Mouse (Mus musculus) myocyte (in vitro differentiated cells): Measurements from ENCODE around the gene Slc25a27. TPM values are rescaled to one million over a fixed set of nuclear protein-coding genes. Genes with fewer than 3 reads are reported as not detected.

Experiments
- H3K27me3 ChIP-seq: one replicate; pipeline ENCODE4 v1.6.1; 2011; ENCODE audit not compliant: control insufficient read depth, insufficient read depth, insufficient read length
- H3K36me3 ChIP-seq: one replicate; pipeline ENCODE4 v1.6.1; 2011; ENCODE audit not compliant: control insufficient read depth, insufficient read depth
- H3K4me2 ChIP-seq: one replicate; pipeline ENCODE4 v1.6.1; 2011; ENCODE audit warnings: low read depth, control low read depth
- H3K4me3 ChIP-seq: one replicate; pipeline ENCODE4 v1.5.1; 2011; ENCODE audit warnings: mild to moderate bottlenecking, control low read depth, moderate library complexity
- H3K79me2 ChIP-seq: one replicate; pipeline ENCODE4 v1.6.1; 2011; ENCODE audit not compliant: control insufficient read depth, insufficient read depth
- H3ac ChIP-seq: one replicate; pipeline ENCODE4 v1.6.1; 2011; ENCODE audit not compliant: control insufficient read depth, insufficient read length
- CEBPB ChIP-seq: IDR thresholded peaks from 2 replicates; pipeline ENCODE4 v1.6.1; 2011; ENCODE audit warnings: mild to moderate bottlenecking, moderate library complexity; ENCODE audit not compliant: poor library complexity, insufficient read depth, severe bottlenecking
- E2F4 ChIP-seq: IDR thresholded peaks from one replicate; pipeline ENCODE4 v1.6.1; 2011; ENCODE audit warnings: mild to moderate bottlenecking, control low read depth, moderate library complexity; ENCODE audit not compliant: insufficient read depth
- MAX ChIP-seq: IDR thresholded peaks from one replicate; pipeline ENCODE4 v1.6.1; 2011; ENCODE audit warnings: low read depth, mild to moderate bottlenecking, control low read depth
- MYOD1 ChIP-seq, 3 experiments: IDR thresholded peaks; one replicate each; pipeline ENCODE4 v1.6.1; 2011; ENCODE audit warnings: control low read depth in 2 of 3, low read depth in 2 of 3, mild to moderate bottlenecking in 2 of 3, moderate library complexity in 1 of 3; ENCODE audit not compliant: insufficient read length in 2 of 3, control insufficient read depth in 1 of 3
- MYOG ChIP-seq, 3 experiments: IDR thresholded peaks; one replicate each; pipeline ENCODE4 v1.6.1; 2011; ENCODE audit warnings: control low read depth in 2 of 3, low read depth in 2 of 3, mild to moderate bottlenecking in 2 of 3; ENCODE audit not compliant: insufficient read length in 2 of 3, control insufficient read depth in 1 of 3, insufficient read depth in 1 of 3
- POLR2A ChIP-seq: IDR thresholded peaks from one replicate; pipeline ENCODE4 v1.6.1; 2011; ENCODE audit warnings: low read depth, mild to moderate bottlenecking, control low read depth, moderate library complexity; ENCODE audit not compliant: insufficient read length
- POLR2AphosphoS2 ChIP-seq: IDR thresholded peaks from one replicate; pipeline ENCODE4 v1.6.1; 2011; ENCODE audit warnings: low read depth, control low read depth; ENCODE audit not compliant: insufficient read length
- REST ChIP-seq: IDR thresholded peaks from one replicate; pipeline ENCODE4 v1.6.1; 2011; ENCODE audit warnings: mild to moderate bottlenecking, control low read depth, moderate library complexity; ENCODE audit not compliant: insufficient read depth, insufficient read length
- SRF ChIP-seq: IDR thresholded peaks from one replicate; pipeline ENCODE4 v1.6.1; 2011; ENCODE audit warnings: low read depth; ENCODE audit not compliant: control insufficient read depth, insufficient read length
- TCF12 ChIP-seq: IDR thresholded peaks from one replicate; pipeline ENCODE4 v1.6.1; 2011; ENCODE audit warnings: mild to moderate bottlenecking, control low read depth; ENCODE audit not compliant: poor library complexity, insufficient read depth, severe bottlenecking
- TCF3 ChIP-seq: IDR thresholded peaks from one replicate; pipeline ENCODE4 v1.6.1; 2011; ENCODE audit warnings: low read depth, control low read depth; ENCODE audit not compliant: insufficient read length
- USF1 ChIP-seq: IDR thresholded peaks from one replicate; pipeline ENCODE4 v1.6.1; 2011; ENCODE audit warnings: low read depth, mild to moderate bottlenecking, control low read depth, moderate library complexity
- polyA plus RNA-seq: library from polyadenylated mRNA; unstranded; fragments of >200 nt; fragmentation: generic; extraction: Trizol; gene quantifications from one replicate; pipeline ENCODE4 v1.2.1, GENCODE M21; 2012; ENCODE audit warnings: missing spikeins

Gene Slc25a27
- polyA plus RNA-seq, 1 experiment = 1.1 TPM

- H3K79me2 ChIP-seq = no peaks in the 10 kb centered on the region
- H3ac ChIP-seq = no peak overlapping the region
- H3K4me3 ChIP-seq = no peak overlapping the region
- no peak for TF ChIP-seq USF1
- peak; percentile 78; the same call in 1 of the 2 replicates for TF ChIP-seq CEBPB
- no peak for TF ChIP-seq POLR2A
- H3K27me3 ChIP-seq = no peaks in the 10 kb centered on the region
- H3K36me3 ChIP-seq = no peaks in the 10 kb centered on the region
- no peak overlapping the region for H3K4me2 ChIP-seq
Measured at GRCm38 (mm10) chr17:43675228-43675627, 8.2 kb upstream of the Slc25a27 start.

DNA sequence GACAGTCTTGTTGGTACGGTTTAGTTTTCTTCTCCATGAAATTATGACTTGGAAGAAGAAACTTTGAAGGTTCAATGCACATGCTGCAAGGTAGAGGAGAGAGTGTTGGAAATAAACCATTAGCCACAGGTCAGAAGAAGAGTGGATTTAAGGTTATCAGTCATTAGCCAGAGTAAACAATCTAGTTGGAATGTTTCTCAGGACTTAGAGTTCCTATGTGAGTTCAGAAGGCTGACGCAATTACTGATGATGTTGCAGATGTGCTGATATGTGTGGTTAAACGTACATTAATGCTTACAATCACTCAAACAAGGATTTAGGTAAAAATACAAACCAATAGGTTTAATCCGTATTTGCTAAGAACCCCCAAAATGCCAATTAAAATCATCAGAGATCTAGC is 4.9 kb upstream of the Slc25a27 start:
- Histone ChIP-seq H3K27me3 (no peaks in the 10 kb centered on the region), H3K36me3 (no peaks in the 10 kb centered on the region), H3K4me3 (no peak overlapping the region), H3K4me2 (no peak overlapping the region), H3K79me2 (no peaks in the 10 kb centered on the region), H3ac (no peak overlapping the region)
- TF ChIP-seq MYOG (IDR thresholded peaks at IDR 0.05; ENCODE audit: control insufficient read depth in 1 of 3, insufficient read depth in 1 of 3, insufficient read length in 2 of 3, low read depth in 2 of 3) (no peak), E2F4 (no peak), SRF (no peak), USF1 (no peak), CEBPB (no peak), MAX (no peak), POLR2A (no peak), TCF12 (no peak), TCF3 (no peak), REST (no peak), MYOD1 (IDR thresholded peaks at IDR 0.05; ENCODE audit: control insufficient read depth in 1 of 3, insufficient read length in 2 of 3, low read depth in 2 of 3) (no peak), POLR2AphosphoS2 (no peak)

- Histone ChIP-seq H3K79me2 (no peaks in the 10 kb centered on the region), H3K4me2 (peak overlapping the region; percentile 88), H3ac (no peak overlapping the region), H3K36me3 (no peaks in the 10 kb centered on the region), H3K27me3 (no peaks in the 10 kb centered on the region), H3K4me3 (peak overlapping the region; percentile 55)
- TF ChIP-seq MYOD1 (IDR thresholded peaks at IDR 0.05; ENCODE audit: control insufficient read depth in 1 of 3, insufficient read length in 2 of 3, low read depth in 2 of 3) = no peak
- no peak for TF ChIP-seq CEBPB
- no peak for TF ChIP-seq E2F4
Measured at GRCm38 (mm10) chr17:43669145-43669695, 2.2 kb upstream of the Slc25a27 start.

GRCm38 (mm10) chr17:43667290-43667843 is 353 bp upstream of the Slc25a27 start, which contains the start of gene Cyp39a1:
Gene Cyp39a1, plus strand, starts transcription at chr17:43667425.
- no peaks in the 10 kb centered on the region for H3K27me3 ChIP-seq
- H3K4me2 ChIP-seq = peak within 1 kb of the TSS; percentile 89
- H3ac ChIP-seq = no peak within 1 kb of the TSS
- TF ChIP-seq TCF12 (no peak), REST (no peak), POLR2A (no peak), MAX (no peak), MYOG (IDR thresholded peaks at IDR 0.05; ENCODE audit: control insufficient read depth in 1 of 3, insufficient read depth in 1 of 3, insufficient read length in 2 of 3, low read depth in 2 of 3) (no peak), MYOD1 (IDR thresholded peaks at IDR 0.05; ENCODE audit: control insufficient read depth in 1 of 3, insufficient read length in 2 of 3, low read depth in 2 of 3) (no peak), E2F4 (peak; percentile 78), CEBPB (peak; percentile 67), USF1 (no peak)
- no peaks in the 10 kb centered on the region for H3K36me3 ChIP-seq
- peak within 1 kb of the TSS; percentile 55 for H3K4me3 ChIP-seq
- H3K79me2 ChIP-seq = no peaks in the 10 kb centered on the region

- Histone ChIP-seq H3K79me2 (no peaks in the 10 kb centered on the region), H3K4me3 (no peak overlapping the region), H3ac (no peak overlapping the region), H3K4me2 (no peak overlapping the region), H3K36me3 (no peaks in the 10 kb centered on the region), H3K27me3 (no peaks in the 10 kb centered on the region)
- TF ChIP-seq SRF = no peak
- no peak for TF ChIP-seq REST
- no peak for TF ChIP-seq USF1
- TF ChIP-seq MYOG (IDR thresholded peaks at IDR 0.05; ENCODE audit: control insufficient read depth in 1 of 3, insufficient read depth in 1 of 3, insufficient read length in 2 of 3, low read depth in 2 of 3) = no peak
- no peak for TF ChIP-seq MAX
- no peak for TF ChIP-seq TCF12
- no peak for TF ChIP-seq POLR2AphosphoS2
- TF ChIP-seq E2F4 = no peak
- TF ChIP-seq CEBPB = no peak
- TF ChIP-seq MYOD1 (IDR thresholded peaks at IDR 0.05; ENCODE audit: control insufficient read depth in 1 of 3, insufficient read length in 2 of 3, low read depth in 2 of 3) = no peak
- TF ChIP-seq TCF3 = no peak
- TF ChIP-seq POLR2A = no peak
Measured at GRCm38 (mm10) chr17:43651314-43652046, 15.5 kb downstream of the Slc25a27 start.
